Mouse (Mus musculus): ENCODE results near the gene Per3. TPM values are rescaled to one million over a fixed set of nuclear protein-coding genes. Genes with fewer than 3 reads are reported as not detected.

The Per3 gene
- polyA plus RNA-seq, 1 experiment: not detected

DNA sequence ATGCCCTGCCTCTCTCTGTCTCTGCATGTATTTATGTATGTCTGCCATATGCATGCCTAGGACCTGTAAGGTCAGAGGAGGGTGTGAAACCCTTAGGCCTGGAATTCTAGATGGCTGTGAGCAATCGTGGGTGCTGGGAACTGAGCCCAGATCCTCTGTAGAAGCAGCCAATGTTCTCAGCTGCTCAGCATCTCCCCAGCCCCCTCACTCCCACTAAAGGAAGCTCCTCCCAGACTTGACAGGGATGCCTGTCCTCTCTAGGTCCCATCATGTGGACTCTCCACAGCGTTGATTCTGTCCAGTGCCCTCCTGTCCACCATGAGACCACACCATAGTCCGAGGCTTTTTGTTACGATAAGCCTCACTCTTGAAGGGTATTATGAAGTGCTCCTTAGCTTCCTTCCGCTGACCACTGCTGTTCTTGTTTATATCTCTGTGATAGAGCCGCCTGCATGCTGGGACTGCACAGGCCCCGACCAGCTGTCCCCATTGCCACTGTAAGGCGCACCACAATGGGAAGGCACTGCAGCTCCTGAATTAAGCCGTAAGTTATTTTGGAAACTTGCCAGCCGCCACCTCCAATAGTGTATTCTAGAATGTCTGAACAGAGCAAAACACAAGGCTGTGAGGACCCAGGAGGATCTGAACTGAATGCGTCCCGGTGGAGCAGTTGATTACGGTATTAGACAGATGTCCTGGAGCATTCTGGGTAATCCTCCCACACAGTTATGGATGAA, 87.9 kb downstream of the Per3 start:
- no peak for TF ChIP-seq CTCF (IDR thresholded peaks at IDR 0.05; ENCODE audit: insufficient read depth, low read depth, low read length)
- H3K27ac ChIP-seq (ENCODE audit: insufficient read depth, low read depth, low read length): no peak overlapping the region
- WGBS: 42% methylated on average over 13 of the region's 13 CpGs
- no peak overlapping the region for H3K4me3 ChIP-seq (ENCODE audit: insufficient read depth, low read depth, low read length)
- peaks cover 4% of the 10 kb centered on the region for H3K4me1 ChIP-seq (ENCODE audit: control insufficient read depth, insufficient read depth, low read length)

Other genes starting within 250 kb of the Per3 start
- gene Errfi1, start 190.7 kb downstream of the Per3 start, polyA plus RNA-seq (2012; ENCODE audit: insufficient read depth, insufficient read length, low replicate concordance, missing spikeins): not detected in 2 replicates
- not detected in 2 replicates for gene Park7, start 130.2 kb downstream of the Per3 start, polyA plus RNA-seq (2012; ENCODE audit: insufficient read depth, insufficient read length, low replicate concordance, missing spikeins)
- gene Tnfrsf9, start 130.1 kb downstream of the Per3 start, polyA plus RNA-seq (2012; ENCODE audit: insufficient read depth, insufficient read length, low replicate concordance, missing spikeins): not detected in 2 replicates
- gene Uts2, start 47.6 kb downstream of the Per3 start, polyA plus RNA-seq (2012; ENCODE audit: insufficient read depth, insufficient read length, low replicate concordance, missing spikeins): not detected in 2 replicates
- gene Vamp3, start 13.3 kb upstream of the Per3 start, polyA plus RNA-seq (2012; ENCODE audit: insufficient read depth, insufficient read length, low replicate concordance, missing spikeins): not detected in 2 replicates
- not detected in 2 replicates for gene Gm13090, start 44.9 kb upstream of the Per3 start, polyA plus RNA-seq (2012; ENCODE audit: insufficient read depth, insufficient read length, low replicate concordance, missing spikeins)

Measured in olfactory bulb, adult 2 months (tissue).